In genomic region chr12:12941661-12942363, GRCm38 (mm10) we compare ENCODE assay signal across 7 mouse cellular contexts. TPM values are rescaled to one million over a fixed set of nuclear protein-coding genes. Genes with fewer than 3 reads are reported as not detected.
DNase-seq lines count a peak whose midpoint lies in the region; ATAC-seq and TF ChIP-seq lines count a peak whose summit lies in the region.

Gene Mycn, minus strand, starts transcription at chr12:12941914.

- no peaks in the 10 kb centered on the region for H3K9me3 ChIP-seq in hindbrain, postnatal 0 days (ENCODE audit: low read length)

- H3K9ac ChIP-seq in hindbrain, postnatal 0 days (replicated peaks; ENCODE audit: low read length): peak within 1 kb of the TSS; percentile 93

- intact Hi-C loops in left cerebral cortex, postnatal 10 days (cut with DNase I): loop anchor here (2.0 to 10.0 kb wide), 6 partner anchors 160 to 767 kb away; no protein-coding TSS in a partner anchor

- peaks cover 7% of the 10 kb centered on the region; the same call in 1 of the 2 replicates for H3K36me3 ChIP-seq in hindbrain, postnatal 0 days (ENCODE audit: insufficient read depth, low read length)

- ATAC-seq in hindbrain, postnatal 0 days: peak; percentile 75
- ATAC-seq in megakaryocyte-erythroid progenitor cell, adult 5-6 weeks (replicated peaks; ENCODE audit: low FRiP score, low TSS enrichment, poor library complexity, severe bottlenecking): peak; percentile 40

- peak within 1 kb of the TSS; percentile 87 for H3K4me3 ChIP-seq in hindbrain, postnatal 0 days (ENCODE audit: low read length)

- peak; percentile 82 for DNase-seq in adrenal gland, adult 2 months
- peak; percentile 23 to 30 for DNase-seq in cerebellum, postnatal 36 days
- DNase-seq in gastrocnemius, adult 8-10 months (ENCODE audit: low spot score in 2 of 2): peak; percentile 17 to 51
- DNase-seq in hindbrain, postnatal 0 days (ENCODE audit: low spot score): peak; percentile 95
- peak; percentile 83 to 90 for DNase-seq in left cerebral cortex, postnatal 10 days (ENCODE audit: extremely low spot score in 1 of 2, low spot score in 2 of 2)
- DNase-seq in skeletal muscle tissue, adult 2 months (ENCODE audit: low read depth, low spot score): peak; percentile 33

- H3K4me1 ChIP-seq in hindbrain, postnatal 0 days (ENCODE audit: insufficient read depth, low read length): no peaks in the 10 kb centered on the region

- H3K27me3 ChIP-seq in hindbrain, postnatal 0 days (ENCODE audit: insufficient read depth, low read length): no peaks in the 10 kb centered on the region

- WGBS in hindbrain, postnatal 0 days: under 1% methylated on average over 36 of the region's 38 CpGs

- no peak for TF ChIP-seq CTCF in hindbrain, postnatal 0 days (IDR thresholded peaks at IDR 0.05; ENCODE audit: low read depth)

- peak within 1 kb of the TSS; percentile 92 for H3K4me2 ChIP-seq in hindbrain, postnatal 0 days (ENCODE audit: low read depth, low read length)

- peak within 1 kb of the TSS; percentile 92 for H3K27ac ChIP-seq in hindbrain, postnatal 0 days

RNA-seq across cellular contexts. Expression of gene Mycn, which starts in this region (rescaled TPM):
- total RNA-seq in adrenal gland, adult 2 months (2021): 1 to 10 TPM; 6.1 to 9.6 TPM
- polyA plus RNA-seq in adrenal gland, adult 2 months (2012; rRNA removed): 3.8 and 5.8 TPM in 2 replicates
- total RNA-seq in gastrocnemius, adult 8-10 months (2022): 1 to 10 TPM in 1 of 4 experiments, under 1 TPM in 3; 0.34 to 3.5 (median 0.63) TPM
- total RNA-seq in hindbrain, postnatal 0 days (2014; rRNA removed): 51.2 and 55.9 TPM in 2 replicates
- 40.0 and 44.1 TPM in 2 replicates for polyA plus RNA-seq in hindbrain, postnatal 0 days (2015; fragmentation: Nextera tagmentation; extraction: Ambion mirVana)
- total RNA-seq in left cerebral cortex, postnatal 10 days (2021): 10 to 100 TPM; 32.0 to 37.9 TPM
- total RNA-seq in megakaryocyte-erythroid progenitor cell, adult 5-6 weeks (2014; fragmentation: Nextera tagmentation): 3.3 and 5.2 TPM in 2 replicates
- total RNA-seq in megakaryocyte-erythroid progenitor cell, adult 5-6 weeks (2017): 3.1 and 9.4 TPM in 2 replicates

Comparison
In these comparisons a context has a peak if more than half of its experiments do, and no peak if none do; other contexts are left out.
1. Peak in every context shown above with its lines: DNase-seq, ATAC-seq, H3K4me3 ChIP-seq and H3K27ac ChIP-seq.
2. DNase-seq: peak in every context shown above with its lines; median percentile 95 in hindbrain, postnatal 0 days; 86 in left cerebral cortex, postnatal 10 days; 82 in adrenal gland, adult 2 months; 34 in gastrocnemius, adult 8-10 months; 33 in skeletal muscle tissue, adult 2 months; 26 in cerebellum, postnatal 36 days.